Mouse (Mus musculus) liver, embryonic 13.5 days (tissue): ENCODE measurements around the gene Gm11567. TPM values are rescaled to one million over a fixed set of nuclear protein-coding genes. Genes with fewer than 3 reads are reported as not detected.
"Not testable (repeated sequence)": the region's sequence is repeated elsewhere in the genome, so short reads cannot be mapped to it uniquely, and the experiment has no call there.

Experiments
- ATAC-seq: fragments of 200-750 bp; cut with Nextera tagmentation; 2 replicates; pipeline ENCODE4 v1.8.0; 2017; ENCODE audit warnings: low read depth, mild to moderate bottlenecking, moderate number of reproducible peaks, moderate library complexity
- DNase-seq: peaks from one replicate; pipeline ENCODE4 v3.0.0; 2022
- H3K27ac ChIP-seq: fragments of 300-500 bp; sonication (generic); 2 replicates; pipeline ENCODE4 v1.5.1; 2015; ENCODE audit warnings: moderate library complexity, mild to moderate bottlenecking, inconsistent platforms
- H3K27me3 ChIP-seq: fragments of 300-500 bp; sonication (generic); 2 replicates; pipeline ENCODE4 v1.6.1; 2015; ENCODE audit warnings: mild to moderate bottlenecking, inconsistent platforms
- H3K36me3 ChIP-seq: fragments of 300-500 bp; sonication (generic); 2 replicates; pipeline ENCODE4 v1.6.1; 2015; ENCODE audit warnings: mild to moderate bottlenecking, inconsistent platforms
- H3K4me1 ChIP-seq: fragments of 300-500 bp; sonication (generic); replicated peaks from 2 replicates; pipeline ENCODE4 v1.6.1; 2015; ENCODE audit warnings: inconsistent platforms
- H3K4me2 ChIP-seq: fragments of 300-500 bp; sonication (generic); 2 replicates; pipeline ENCODE4 v1.6.1; 2015; ENCODE audit warnings: inconsistent platforms, mild to moderate bottlenecking, moderate library complexity
- H3K4me3 ChIP-seq: fragments of 300-500 bp; sonication (generic); replicated peaks from 2 replicates; pipeline ENCODE4 v1.5.1; 2015; ENCODE audit warnings: mild to moderate bottlenecking, inconsistent platforms
- H3K9ac ChIP-seq: fragments of 300-500 bp; sonication (generic); 2 replicates; pipeline ENCODE4 v1.6.1; 2015; ENCODE audit warnings: mild to moderate bottlenecking, inconsistent platforms
- H3K9me3 ChIP-seq: fragments of 300-500 bp; sonication (generic); replicated peaks from 2 replicates; pipeline ENCODE4 v1.6.1; 2016; ENCODE audit warnings: inconsistent platforms
- WGBS: fragments of 180-500 bp; shearing (Covaris S2); methylation state at CpG from one replicate; pipeline ENCODE4 v1.1.7; 2015; ENCODE audit not compliant: insufficient replicate concordance; 5-methylcytosine and 5-hydroxymethylcytosine counted together
- polyA plus RNA-seq: library from polyadenylated mRNA; unstranded; fragments of >200 nt; fragmentation: Nextera tagmentation; extraction: Ambion mirVana; gene quantifications from 2 replicates; pipeline ENCODE4 v1.2.1, GENCODE M21; 2015

Gene Gm11567
- not detected in 2 replicates for polyA plus RNA-seq

- not testable (repeated sequence) for DNase-seq, H3K9ac ChIP-seq, H3K4me2 ChIP-seq, H3K27me3 ChIP-seq, H3K27ac ChIP-seq, H3K9me3 ChIP-seq, H3K36me3 ChIP-seq, ATAC-seq, H3K4me1 ChIP-seq, H3K4me3 ChIP-seq
- 29% methylated on average over 1 of the region's 1 CpGs for WGBS
Observed at GRCm38 (mm10) chr11:99878887-99879286, at the start of gene Gm11567. Gene Gm11567, plus strand, starts transcription at chr11:99879187.

- 67% methylated on average over 1 of the region's 1 CpGs for WGBS
- H3K27me3 ChIP-seq: no peaks in the 10 kb centered on the region
- ATAC-seq: no peak
Observed at GRCm38 (mm10) chr11:99837966-99838365, 41.0 kb upstream of the Gm11567 start, which contains the start of gene 2300003K06Rik. Gene 2300003K06Rik, minus strand, starts transcription at chr11:99838066.

GRCm38 (mm10) chr11:99842185-99842584, 36.8 kb upstream of the Gm11567 start:
- ATAC-seq (no peak), DNase-seq (no peak)
- Histone ChIP-seq H3K4me2 (no peak overlapping the region), H3K9ac (no peak overlapping the region), H3K4me1 (no peaks in the 10 kb centered on the region), H3K4me3 (no peak overlapping the region), H3K27me3 (no peaks in the 10 kb centered on the region), H3K27ac (no peak overlapping the region), H3K9me3 (0 out of 2 replicates have a peak, but pooled peaks cover 3% of the 10 kb centered on the region), H3K36me3 (no peaks in the 10 kb centered on the region)
- WGBS: 54% methylated on average over 1 of the region's 1 CpGs

More at GRCm38 (mm10) chr11:99837966-99838365, 41.0 kb upstream of the Gm11567 start, which contains the start of gene 2300003K06Rik:
- H3K27ac ChIP-seq: no peak within 1 kb of the TSS
- H3K4me2 ChIP-seq: no peak within 1 kb of the TSS
- no peaks in the 10 kb centered on the region for H3K36me3 ChIP-seq
- H3K4me1 ChIP-seq: no peaks in the 10 kb centered on the region
- no peak within 1 kb of the TSS for H3K9ac ChIP-seq
- no peak within 1 kb of the TSS for H3K4me3 ChIP-seq
- H3K9me3 ChIP-seq: 0 out of 2 replicates have a peak, but pooled peaks cover 3% of the 10 kb centered on the region
- no peak for DNase-seq

GRCm38 (mm10) chr11:99846746-99847145, 32.2 kb upstream of the Gm11567 start:
- H3K27me3 ChIP-seq: no peaks in the 10 kb centered on the region
- H3K27ac ChIP-seq: no peak overlapping the region
- no peak for DNase-seq
- H3K4me2 ChIP-seq: no peak overlapping the region
- H3K9ac ChIP-seq: no peak overlapping the region
- no peaks in the 10 kb centered on the region for H3K9me3 ChIP-seq
- 57% methylated on average over 2 of the region's 2 CpGs for WGBS
- no peaks in the 10 kb centered on the region for H3K36me3 ChIP-seq
- ATAC-seq: no peak
- no peaks in the 10 kb centered on the region for H3K4me1 ChIP-seq
- H3K4me3 ChIP-seq: no peak overlapping the region

GRCm38 (mm10) chr11:99851508-99851907, 27.5 kb upstream of the Gm11567 start, which contains the start of gene Krtap4-16:
Gene Krtap4-16, minus strand, starts transcription at chr11:99851608.
- no peak for ATAC-seq

GRCm38 (mm10) chr11:99854121-99854520, 24.9 kb upstream of the Gm11567 start:
- DNase-seq (no peak), ATAC-seq (no peak)
- H3K36me3 ChIP-seq: no peaks in the 10 kb centered on the region
- no peaks in the 10 kb centered on the region for H3K9me3 ChIP-seq
- H3K9ac ChIP-seq: no peak overlapping the region
- H3K4me1 ChIP-seq: no peaks in the 10 kb centered on the region
- H3K27me3 ChIP-seq: no peaks in the 10 kb centered on the region
- H3K27ac ChIP-seq: no peak overlapping the region
- no peak overlapping the region for H3K4me3 ChIP-seq
- 51% methylated on average over 3 of the region's 3 CpGs for WGBS
- H3K4me2 ChIP-seq: no peak overlapping the region

More at GRCm38 (mm10) chr11:99851508-99851907, 27.5 kb upstream of the Gm11567 start, which contains the start of gene Krtap4-16:
- H3K4me2 ChIP-seq: no peak within 1 kb of the TSS
- no peaks in the 10 kb centered on the region for H3K27me3 ChIP-seq
- H3K4me3 ChIP-seq: no peak within 1 kb of the TSS
- no peaks in the 10 kb centered on the region for H3K4me1 ChIP-seq
- no peak within 1 kb of the TSS for H3K27ac ChIP-seq
- no peaks in the 10 kb centered on the region for H3K36me3 ChIP-seq
- no peak for DNase-seq
- H3K9me3 ChIP-seq: no peaks in the 10 kb centered on the region
- H3K9ac ChIP-seq: no peak within 1 kb of the TSS

GRCm38 (mm10) chr11:99857617-99858016, 21.4 kb upstream of the Gm11567 start, which contains the start of gene Gm11568:
Gene Gm11568, plus strand, starts transcription at chr11:99857917.
- no peak for DNase-seq
- no peak within 1 kb of the TSS for H3K9ac ChIP-seq
- no peak within 1 kb of the TSS for H3K4me3 ChIP-seq

GRCm38 (mm10) chr11:99858761-99859160, 20.2 kb upstream of the Gm11567 start:
- ATAC-seq (no peak), DNase-seq (no peak)
- Histone ChIP-seq H3K36me3 (no peaks in the 10 kb centered on the region), H3K4me1 (no peaks in the 10 kb centered on the region), H3K9me3 (no peaks in the 10 kb centered on the region), H3K27me3 (no peaks in the 10 kb centered on the region), H3K9ac (no peak overlapping the region), H3K27ac (no peak overlapping the region), H3K4me2 (no peak overlapping the region), H3K4me3 (no peak overlapping the region)
- 48% methylated on average over 2 of the region's 2 CpGs for WGBS

More at GRCm38 (mm10) chr11:99857617-99858016, 21.4 kb upstream of the Gm11567 start, which contains the start of gene Gm11568:
- no peaks in the 10 kb centered on the region for H3K4me1 ChIP-seq
- H3K36me3 ChIP-seq: no peaks in the 10 kb centered on the region
- H3K27ac ChIP-seq: no peak within 1 kb of the TSS
- H3K9me3 ChIP-seq: no peaks in the 10 kb centered on the region
- H3K4me2 ChIP-seq: no peak within 1 kb of the TSS
- no peaks in the 10 kb centered on the region for H3K27me3 ChIP-seq
- ATAC-seq: no peak
- 55% methylated on average over 2 of the region's 2 CpGs for WGBS

- not testable (repeated sequence) for H3K9me3 ChIP-seq, ATAC-seq, H3K36me3 ChIP-seq, H3K4me3 ChIP-seq, DNase-seq, H3K9ac ChIP-seq, H3K27me3 ChIP-seq, H3K4me1 ChIP-seq, H3K4me2 ChIP-seq, H3K27ac ChIP-seq
- 29% methylated on average over 1 of the region's 1 CpGs for WGBS
Observed at GRCm38 (mm10) chr11:99864176-99864575, 14.8 kb upstream of the Gm11567 start, which contains the start of gene Gm11559. Gene Gm11559, plus strand, starts transcription at chr11:99864476.

GRCm38 (mm10) chr11:99873089-99873488, 5.9 kb upstream of the Gm11567 start, which contains the start of gene Krtap9-1:
Gene Krtap9-1, plus strand, starts transcription at chr11:99873389.
- H3K27ac ChIP-seq: not testable (repeated sequence)
- 55% methylated on average over 1 of the region's 1 CpGs for WGBS

GRCm38 (mm10) chr11:99907620-99908019, 28.6 kb downstream of the Gm11567 start, which contains the start of gene Krtap31-1:
Gene Krtap31-1, plus strand, starts transcription at chr11:99907920.
- no peak within 1 kb of the TSS for H3K9ac ChIP-seq
- no peaks in the 10 kb centered on the region for H3K36me3 ChIP-seq
- WGBS: 57% methylated on average over 2 of the region's 2 CpGs
- H3K4me2 ChIP-seq: no peak within 1 kb of the TSS
- H3K27ac ChIP-seq: no peak within 1 kb of the TSS
- ATAC-seq (no peak), DNase-seq (no peak)
- H3K4me1 ChIP-seq: no peaks in the 10 kb centered on the region
- H3K9me3 ChIP-seq: no peaks in the 10 kb centered on the region
- H3K4me3 ChIP-seq: no peak within 1 kb of the TSS
- no peaks in the 10 kb centered on the region for H3K27me3 ChIP-seq

More at GRCm38 (mm10) chr11:99873089-99873488, 5.9 kb upstream of the Gm11567 start, which contains the start of gene Krtap9-1:
- H3K4me1 ChIP-seq, DNase-seq, H3K9ac ChIP-seq, H3K4me2 ChIP-seq, H3K36me3 ChIP-seq, H3K4me3 ChIP-seq, H3K27me3 ChIP-seq, ATAC-seq, H3K9me3 ChIP-seq: not testable (repeated sequence)

- Histone ChIP-seq H3K4me2 (no peak within 1 kb of the TSS), H3K27ac (no peak within 1 kb of the TSS), H3K9me3 (no peaks in the 10 kb centered on the region), H3K27me3 (no peaks in the 10 kb centered on the region), H3K9ac (no peak within 1 kb of the TSS), H3K4me1 (no peaks in the 10 kb centered on the region), H3K36me3 (no peaks in the 10 kb centered on the region), H3K4me3 (no peak within 1 kb of the TSS)
- WGBS: 70% methylated on average over 3 of the region's 3 CpGs
- no peak for ATAC-seq
- no peak for DNase-seq
Observed at GRCm38 (mm10) chr11:99914451-99914850, 35.5 kb downstream of the Gm11567 start, which contains the start of gene Gm11565. Gene Gm11565, plus strand, starts transcription at chr11:99914751.
